Mouse (Mus musculus) E14TG2a.4 (cell line): Measurements from ENCODE around the gene Tex46.

Experiments used
- CTCF ChIP-seq: conservative IDR thresholded peaks from 2 replicates; pipeline ENCODE4 v1.5.1; 2014; ENCODE audit warnings: low read length
- NANOG ChIP-seq: IDR thresholded peaks from 2 replicates; pipeline ENCODE4 v1.6.1; 2014; ENCODE audit warnings: borderline replicate concordance, low read length, mixed read lengths

GRCm38 (mm10) chr4:136651882-136652527 lies 41.8 kb downstream of the Tex46 start:
- TF ChIP-seq CTCF (no peak), NANOG (no peak)
